Mouse (Mus musculus) spleen, embryonic (tissue): ENCODE results near the gene Tyw1.

Source experiments
- CTCF ChIA-PET: fragments of 350-600 bp; sonication (Branson Sonifier 250); formaldehyde crosslinking; loops from one replicate; lab custom pipeline; 2022; lab: Charles Lee

The Tyw1 gene

GRCm38 (mm10) chr5:130263454-130263853 is 8.0 kb downstream of the Tyw1 start:
- CTCF ChIA-PET: no interaction called here

- CTCF ChIA-PET: interaction anchor here (0.6 kb wide), 1 partner anchor 145 kb away, joined by 3 read pairs; no protein-coding TSS in a partner anchor
Measured at GRCm38 (mm10) chr5:130264433-130265005, 9.1 kb downstream of the Tyw1 start.

DNA sequence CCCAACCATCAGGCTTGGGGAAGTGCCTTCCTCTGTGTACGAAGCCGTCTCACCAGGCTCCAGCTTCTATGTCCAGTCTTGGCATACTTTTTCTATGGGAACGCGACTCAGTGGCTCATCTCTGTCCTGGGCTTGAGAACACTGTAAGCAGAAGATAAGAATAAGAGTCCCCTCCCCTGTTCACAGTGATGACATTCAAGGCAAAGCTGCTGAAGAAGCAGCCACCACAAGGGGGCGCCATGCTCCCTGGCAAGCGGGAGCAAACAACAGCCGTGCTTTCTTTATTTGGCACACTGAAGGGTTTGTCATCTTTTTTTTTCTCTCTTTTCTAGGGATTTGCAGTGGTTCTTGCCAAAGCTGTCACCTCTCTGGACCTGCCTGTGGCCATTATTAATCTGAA is 11.2 kb downstream of the Tyw1 start:
- CTCF ChIA-PET: interaction anchor here (0.7 kb wide), 1 partner anchor 592 kb away, joined by 5 read pairs; no protein-coding TSS in a partner anchor

GRCm38 (mm10) chr5:130267316-130267715 is 11.9 kb downstream of the Tyw1 start:
- CTCF ChIA-PET: interaction anchor here (0.6 to 0.8 kb wide), 3 partner anchors 29 to 591 kb away, joined by 3 to 10 read pairs (median 5); no protein-coding TSS in a partner anchor

- CTCF ChIA-PET: no interaction called here
Measured at GRCm38 (mm10) chr5:130268976-130269375, 13.6 kb downstream of the Tyw1 start.

DNA sequence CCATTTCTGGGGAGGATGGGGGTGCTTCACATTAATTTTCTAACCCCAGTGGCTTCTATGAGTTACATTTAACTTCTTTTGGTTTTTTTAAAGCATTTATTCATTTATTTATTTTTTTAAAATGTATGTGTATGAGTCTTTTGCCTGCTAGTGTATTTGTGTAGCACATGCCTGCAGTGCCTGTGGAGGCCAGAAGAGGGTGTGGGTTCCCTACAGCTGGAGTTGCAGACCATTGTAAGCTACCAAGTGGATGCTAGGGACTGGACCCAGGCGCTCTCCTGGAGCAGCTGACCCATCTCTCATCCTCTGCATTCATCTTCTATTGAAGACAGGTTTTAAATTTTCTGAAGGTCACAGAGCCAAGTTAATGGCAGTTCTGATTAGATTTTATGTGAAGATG is 16.9 kb downstream of the Tyw1 start:
- CTCF ChIA-PET: no interaction called here

DNA sequence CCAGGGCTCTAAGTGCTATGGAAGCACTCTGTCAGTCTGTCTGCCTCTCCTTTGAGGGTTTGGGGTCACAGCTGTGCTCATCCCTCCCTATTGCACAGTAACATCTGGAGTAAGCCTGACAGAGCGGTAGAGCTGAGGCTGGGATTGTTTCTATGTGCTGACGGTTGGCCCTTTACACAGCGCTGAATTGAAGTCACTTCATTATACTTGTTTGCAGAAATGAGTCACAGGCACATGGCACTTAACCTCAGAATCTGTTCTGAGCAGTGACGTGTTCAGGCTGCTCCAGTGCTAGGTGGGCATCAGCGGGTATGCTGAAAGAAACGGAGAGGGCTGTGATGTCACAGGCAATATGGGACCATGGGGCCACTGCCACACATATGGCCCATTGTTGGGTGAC is 17.6 kb downstream of the Tyw1 start:
- CTCF ChIA-PET: no interaction called here

DNA sequence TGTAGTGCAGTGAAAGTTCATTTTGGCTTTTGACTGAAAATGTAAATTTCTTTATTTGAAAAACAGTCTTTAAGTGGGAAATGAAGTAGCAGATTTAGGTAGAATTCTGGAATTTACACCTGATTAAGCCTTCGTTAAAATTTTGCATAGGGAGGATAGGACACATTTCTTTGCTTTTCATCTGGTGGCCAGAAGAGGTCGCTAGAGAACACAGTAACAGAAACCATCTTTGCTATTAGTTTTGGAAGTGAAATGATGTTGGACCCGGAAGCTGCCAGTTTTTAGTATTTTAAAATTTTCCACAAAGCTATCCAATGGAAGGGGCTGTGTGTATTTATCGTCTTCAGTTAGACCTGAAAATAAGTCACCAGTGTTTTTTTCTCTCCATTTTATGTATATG is 20.1 kb downstream of the Tyw1 start:
- CTCF ChIA-PET: no interaction called here

DNA sequence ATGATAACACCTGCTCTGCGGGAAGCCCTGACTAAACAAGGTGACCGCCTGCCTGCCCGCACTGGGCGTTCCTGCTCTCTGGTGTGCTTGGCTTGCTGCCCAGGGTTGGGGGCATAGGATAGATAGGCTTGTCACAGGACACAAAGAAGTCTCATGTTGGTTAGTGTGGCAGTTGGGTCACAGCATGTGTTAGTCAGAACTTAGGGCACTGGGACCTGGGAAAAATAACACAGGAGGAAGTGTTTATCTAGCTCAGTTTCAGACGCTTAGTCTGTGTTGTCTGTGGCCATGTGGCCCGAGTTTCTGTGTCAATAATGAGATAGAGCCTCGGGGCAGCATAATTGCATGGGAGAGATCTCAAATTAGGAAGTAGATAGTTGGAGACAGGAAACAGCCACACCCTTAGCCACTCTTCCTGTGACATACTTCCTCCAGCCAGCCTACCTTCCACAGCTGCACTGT is 22.6 kb downstream of the Tyw1 start:
- CTCF ChIA-PET: interaction anchor here (0.6 kb wide), 2 partner anchors 9 to 36 kb away, joined by 5 to 15 read pairs; no protein-coding TSS in a partner anchor

- CTCF ChIA-PET: no interaction called here
Measured at GRCm38 (mm10) chr5:130283079-130283732, 27.8 kb downstream of the Tyw1 start.

GRCm38 (mm10) chr5:130288106-130288505 is 32.7 kb downstream of the Tyw1 start:
- CTCF ChIA-PET: no interaction called here

- CTCF ChIA-PET: no interaction called here
Measured at GRCm38 (mm10) chr5:130290242-130290641, 34.8 kb downstream of the Tyw1 start.

DNA sequence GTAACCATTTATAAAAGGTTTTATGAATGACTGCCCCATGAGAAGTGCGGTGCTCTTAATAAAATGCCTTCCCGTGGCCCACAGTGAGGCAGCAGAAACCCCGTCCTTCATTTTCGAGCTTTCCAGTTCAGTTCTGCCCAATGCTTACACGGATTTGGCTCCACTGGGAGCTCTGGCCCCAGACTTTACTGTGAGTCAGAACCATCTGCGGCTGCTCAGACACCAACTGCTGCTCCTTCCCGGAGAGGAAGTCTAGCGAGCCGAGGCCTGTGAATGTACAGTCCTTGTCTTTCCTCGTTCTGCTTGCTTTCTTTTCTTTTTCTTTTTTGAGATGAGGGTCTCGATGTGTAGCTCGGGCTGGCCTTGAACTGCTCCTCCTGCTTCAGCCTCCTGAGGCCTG is 35.4 kb downstream of the Tyw1 start:
- CTCF ChIA-PET: no interaction called here

GRCm38 (mm10) chr5:130292976-130293375 is 37.6 kb downstream of the Tyw1 start:
- CTCF ChIA-PET: no interaction called here

- CTCF ChIA-PET: no interaction called here
Measured at GRCm38 (mm10) chr5:130293941-130294340, 38.5 kb downstream of the Tyw1 start.

DNA sequence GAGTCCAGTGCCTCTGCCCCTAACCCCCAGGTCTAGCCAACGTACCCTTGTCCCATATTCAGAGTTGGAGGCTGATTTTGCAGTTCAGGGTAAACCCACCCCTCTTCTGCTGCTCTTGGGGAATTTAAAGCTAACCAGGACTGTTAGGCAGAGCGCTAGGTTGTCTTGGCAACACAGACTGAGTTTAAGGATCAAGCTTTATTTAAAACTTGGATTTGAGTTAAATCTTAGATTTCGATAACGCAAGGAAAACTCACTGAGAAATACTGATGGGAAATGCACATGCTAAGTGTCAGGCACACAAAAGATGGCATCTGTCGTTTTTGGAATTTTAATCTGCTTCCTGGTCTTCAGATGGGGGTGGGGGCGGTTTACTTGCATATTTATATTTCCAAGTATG is 39.2 kb downstream of the Tyw1 start:
- CTCF ChIA-PET: no interaction called here

DNA sequence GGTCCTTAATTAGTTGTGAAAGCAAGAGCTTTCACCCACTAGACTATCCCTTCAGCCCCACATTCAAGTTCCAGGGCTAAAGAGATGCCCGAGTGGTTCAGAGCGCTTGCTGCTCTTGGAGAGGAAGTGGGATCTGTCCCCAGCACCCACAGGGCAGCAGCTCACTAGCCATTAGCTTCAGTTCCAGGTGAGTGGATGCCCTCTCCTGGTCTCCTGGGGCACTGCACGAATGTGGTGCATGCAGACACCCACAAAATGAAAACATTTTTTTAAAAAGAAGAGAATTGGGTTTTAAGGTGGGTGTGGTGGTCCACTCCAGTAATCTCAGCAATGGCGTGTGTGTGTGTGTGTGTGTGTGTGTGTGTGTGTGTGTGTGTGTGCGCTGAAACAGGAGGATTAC is 40.7 kb downstream of the Tyw1 start:
- CTCF ChIA-PET: interaction anchor here (0.8 kb wide), 1 partner anchor 29 kb away, joined by 3 read pairs; no protein-coding TSS in a partner anchor

DNA sequence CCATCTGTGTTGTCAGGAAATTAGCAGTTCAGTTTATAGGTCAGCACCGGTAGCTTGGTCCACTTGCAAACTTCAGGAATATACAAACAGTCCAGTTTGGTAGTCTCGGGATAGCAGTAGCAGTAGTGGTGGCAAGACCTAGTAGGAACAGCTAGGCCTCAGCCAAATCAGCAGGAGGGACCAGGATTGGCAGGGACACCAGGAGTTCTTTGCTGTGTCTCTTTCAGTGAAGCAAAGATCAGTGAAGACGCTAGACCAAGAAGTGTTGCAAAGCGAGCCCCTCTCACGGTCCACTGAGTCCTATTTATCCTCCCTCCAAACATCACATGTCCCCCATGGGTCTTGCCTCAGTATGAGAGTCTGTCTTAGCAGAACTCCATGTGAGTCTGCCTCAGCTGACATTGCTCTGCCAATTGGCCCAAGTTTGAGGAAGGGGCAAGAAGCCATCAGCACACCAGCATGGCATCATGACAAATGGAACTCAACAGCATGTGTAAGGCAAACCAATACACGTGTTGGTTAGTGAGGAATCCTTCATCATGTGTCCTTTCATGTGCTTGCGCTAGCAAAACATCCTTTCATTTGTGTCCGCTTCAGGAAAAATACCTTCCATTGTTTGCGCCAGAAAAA is 43.5 kb downstream of the Tyw1 start:
- CTCF ChIA-PET: no interaction called here

- CTCF ChIA-PET: no interaction called here
Measured at GRCm38 (mm10) chr5:130299526-130299925, 44.1 kb downstream of the Tyw1 start.

DNA sequence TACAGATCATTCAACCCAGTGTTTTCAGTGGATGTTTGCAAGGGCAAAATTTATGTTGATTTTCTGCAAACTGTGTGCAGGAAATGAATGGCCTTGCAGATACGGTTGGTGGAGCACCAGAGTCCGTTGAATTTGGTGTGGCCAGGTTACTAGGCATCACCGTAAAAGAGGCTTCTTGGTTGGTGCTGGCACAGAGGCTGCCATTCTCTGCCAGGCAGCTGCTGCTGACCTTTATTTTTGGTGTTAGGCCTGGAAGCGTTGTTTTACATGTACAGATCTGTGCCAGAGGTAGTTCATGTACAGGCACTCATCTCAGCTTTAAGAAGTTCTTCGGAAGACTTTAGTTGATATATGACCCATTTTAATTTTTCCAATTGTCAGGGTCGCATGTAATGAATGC is 48.2 kb downstream of the Tyw1 start:
- CTCF ChIA-PET: no interaction called here

DNA sequence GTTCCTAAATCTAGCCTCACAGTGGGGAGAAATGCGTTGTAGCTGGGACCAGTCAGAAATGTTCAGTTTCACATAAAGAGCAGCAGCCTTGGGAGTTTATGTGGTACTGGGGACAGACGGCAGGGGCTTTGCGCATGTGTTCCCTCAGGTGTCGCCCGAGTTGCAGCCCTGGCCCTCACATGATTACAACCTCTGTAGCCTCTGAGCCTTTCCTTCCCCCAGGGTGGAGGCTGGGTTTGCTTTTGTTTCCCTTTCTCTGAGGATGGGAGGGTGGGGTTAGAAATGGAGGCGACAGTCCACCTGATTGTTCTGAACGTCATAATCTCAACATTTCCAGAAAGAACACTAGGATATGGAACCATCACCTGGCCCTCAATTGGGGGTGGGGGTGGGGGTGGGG is 52.5 kb downstream of the Tyw1 start:
- CTCF ChIA-PET: no interaction called here

DNA sequence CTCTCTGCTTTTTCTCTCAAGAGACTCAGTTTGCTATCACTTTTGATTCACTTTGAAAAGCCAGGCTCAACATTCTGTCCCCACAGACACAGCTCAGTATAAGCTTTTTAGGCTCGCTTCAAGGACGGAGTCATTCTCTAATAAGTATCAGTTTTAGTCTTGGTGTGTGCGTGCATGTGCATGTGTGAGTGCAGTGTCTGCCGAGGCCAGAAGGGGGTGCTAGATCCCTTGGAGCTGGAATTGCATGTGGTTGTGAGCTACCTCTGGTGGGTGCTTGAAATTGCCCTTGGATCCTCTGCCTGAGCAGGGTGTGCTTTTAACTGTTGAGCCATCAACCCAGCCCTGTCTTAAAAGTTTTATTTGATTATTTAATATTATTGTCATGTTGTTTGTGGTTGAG is 54.7 kb downstream of the Tyw1 start:
- CTCF ChIA-PET: interaction anchor here (0.7 kb wide), 1 partner anchor 13 kb away, joined by 3 read pairs; no protein-coding TSS in a partner anchor

- CTCF ChIA-PET: interaction anchor here (0.7 kb wide), 1 partner anchor 13 kb away, joined by 3 read pairs; no protein-coding TSS in a partner anchor
Measured at GRCm38 (mm10) chr5:130310827-130311226, 55.4 kb downstream of the Tyw1 start.
